Mouse (Mus musculus) midbrain, embryonic 13.5 days (tissue): ENCODE measurements around the gene Gas2. TPM values are rescaled to one million over a fixed set of nuclear protein-coding genes. Genes with fewer than 3 reads are reported as not detected.

Source experiments
- ATAC-seq: fragments of 200-750 bp; cut with Nextera tagmentation; 2 replicates; pipeline ENCODE4 v1.8.0; 2017; ENCODE audit warnings: mild to moderate bottlenecking, moderate TSS enrichment, moderate library complexity
- H3K27ac ChIP-seq: fragments of 300-500 bp; sonication (generic); 2 replicates; pipeline ENCODE4 v1.5.1; 2015; ENCODE audit warnings: inconsistent platforms, mild to moderate bottlenecking, moderate library complexity
- H3K27me3 ChIP-seq: fragments of 300-500 bp; sonication (generic); 2 replicates; pipeline ENCODE4 v1.6.1; 2015; ENCODE audit warnings: mild to moderate bottlenecking, inconsistent platforms
- H3K36me3 ChIP-seq: fragments of 300-500 bp; sonication (generic); 2 replicates; pipeline ENCODE4 v1.6.1; 2015; ENCODE audit warnings: mild to moderate bottlenecking, inconsistent platforms
- H3K4me1 ChIP-seq: fragments of 300-500 bp; sonication (generic); replicated peaks from 2 replicates; pipeline ENCODE4 v1.6.1; 2015; ENCODE audit warnings: inconsistent platforms
- H3K4me2 ChIP-seq: fragments of 300-500 bp; sonication (generic); replicated peaks from 2 replicates; pipeline ENCODE4 v1.6.1; 2015; ENCODE audit warnings: moderate library complexity, mild to moderate bottlenecking, inconsistent platforms
- H3K4me3 ChIP-seq: fragments of 300-500 bp; sonication (generic); replicated peaks from 2 replicates; pipeline ENCODE4 v1.5.1; 2015; ENCODE audit warnings: mild to moderate bottlenecking, inconsistent platforms
- H3K9ac ChIP-seq: fragments of 300-500 bp; sonication (generic); replicated peaks from 2 replicates; pipeline ENCODE4 v1.6.1; 2015; ENCODE audit warnings: mild to moderate bottlenecking, inconsistent platforms
- H3K9me3 ChIP-seq: fragments of 300-500 bp; sonication (generic); 2 replicates; pipeline ENCODE4 v1.6.1; 2016; ENCODE audit warnings: mild to moderate bottlenecking, inconsistent platforms
- WGBS: fragments of 180-500 bp; shearing (Covaris S2); methylation state at CpG from one replicate; pipeline ENCODE4 v1.1.7; 2015; 5-methylcytosine and 5-hydroxymethylcytosine counted together
- polyA plus RNA-seq: library from polyadenylated mRNA; unstranded; fragments of >200 nt; fragmentation: Nextera tagmentation; extraction: Ambion mirVana; gene quantifications from 2 replicates; pipeline ENCODE4 v1.2.1, GENCODE M21; 2015

The Gas2 gene
- polyA plus RNA-seq, 1 experiment from 2014 or later: 16.3 TPM

DNA sequence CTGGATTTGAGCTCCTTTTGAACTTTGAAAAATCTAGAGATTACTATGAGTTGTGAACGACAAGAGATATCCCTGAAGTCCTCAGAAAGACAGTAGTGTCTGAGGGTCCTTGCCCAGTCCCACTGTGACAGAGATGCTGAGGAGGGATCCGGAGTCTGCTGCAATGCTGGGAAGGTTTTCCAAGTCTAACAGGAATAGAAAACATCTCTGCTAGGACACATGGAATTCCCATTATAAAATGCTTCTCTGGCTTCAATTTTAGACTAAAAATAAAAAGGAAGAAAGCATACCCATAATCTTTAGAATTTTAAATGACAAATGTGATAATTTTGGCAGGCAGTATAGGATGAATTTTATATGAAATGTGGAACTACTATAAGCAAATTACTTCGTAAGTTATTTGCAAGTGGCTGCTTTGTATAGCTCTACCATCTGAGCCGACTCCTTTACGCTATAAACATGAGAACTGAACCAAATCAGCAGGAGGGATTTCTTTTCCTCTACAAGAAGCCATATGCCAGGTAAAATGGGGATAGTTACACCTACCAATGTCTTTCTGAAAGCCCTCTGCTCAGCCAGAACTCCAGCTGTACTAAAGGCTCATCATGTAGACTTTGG is 9.8 kb upstream of the Gas2 start:
- Histone ChIP-seq H3K9me3 (no peaks in the 10 kb centered on the region), H3K36me3 (peaks cover 2% of the 10 kb centered on the region; the same call in 1 of the 2 replicates), H3K4me2 (no peak overlapping the region), H3K4me1 (no peaks in the 10 kb centered on the region), H3K4me3 (no peak overlapping the region), H3K27ac (no peak overlapping the region; the same call in 1 of the 2 replicates), H3K9ac (no peak overlapping the region), H3K27me3 (no peaks in the 10 kb centered on the region)
- no peak for ATAC-seq
- 87% methylated on average over 5 of the region's 5 CpGs for WGBS

GRCm38 (mm10) chr7:51862097-51862492 is 280 bp downstream of the Gas2 start, which contains the start of gene Fancf:
Fancf (minus strand) TSS chr7:51862267.
- Histone ChIP-seq H3K36me3 (peaks cover 4% of the 10 kb centered on the region; the same call in 1 of the 2 replicates), H3K9ac (peak within 1 kb of the TSS; percentile 86), H3K4me3 (peak within 1 kb of the TSS; percentile 73), H3K27ac (peak within 1 kb of the TSS; percentile 99), H3K27me3 (no peaks in the 10 kb centered on the region), H3K4me2 (peak within 1 kb of the TSS; percentile 87), H3K9me3 (no peaks in the 10 kb centered on the region), H3K4me1 (peaks cover 45% of the 10 kb centered on the region)
- WGBS: under 1% methylated on average over 43 of the region's 43 CpGs
- peak; percentile 99 for ATAC-seq

- no peak for ATAC-seq
- Histone ChIP-seq H3K9ac (peak overlapping the region; percentile 55), H3K9me3 (no peaks in the 10 kb centered on the region), H3K4me3 (peak overlapping the region; percentile 73), H3K36me3 (peaks cover 4% of the 10 kb centered on the region; the same call in 1 of the 2 replicates), H3K27ac (no peak overlapping the region), H3K4me1 (peaks cover 45% of the 10 kb centered on the region), H3K27me3 (no peaks in the 10 kb centered on the region), H3K4me2 (peak overlapping the region; percentile 87)
- WGBS: 76% methylated on average over 3 of the region's 3 CpGs
These were observed 1.0 kb downstream of the Gas2 start for GRCm38 (mm10) chr7:51862842-51863241.

DNA sequence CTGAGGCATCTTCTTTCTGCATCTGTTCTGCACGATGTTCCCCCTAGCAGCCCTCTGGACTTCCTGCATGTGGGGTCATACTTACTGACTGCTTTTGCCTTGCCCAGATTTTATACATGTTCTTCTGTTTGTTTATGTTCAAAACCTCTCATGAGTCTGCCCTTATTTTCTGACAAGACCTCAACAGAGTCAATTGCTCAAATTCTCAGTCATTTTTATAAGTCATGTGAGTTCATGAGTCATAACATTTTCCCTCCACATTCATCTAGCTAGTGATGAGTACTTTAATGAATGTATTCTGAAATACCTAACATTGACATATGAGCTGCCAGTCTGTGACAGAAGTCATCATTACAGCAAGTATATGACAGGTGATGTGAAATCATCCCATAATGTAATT is 3.5 kb downstream of the Gas2 start:
- Histone ChIP-seq H3K27ac (no peak overlapping the region), H3K27me3 (no peaks in the 10 kb centered on the region), H3K36me3 (no peaks in the 10 kb centered on the region), H3K4me1 (peaks cover 27% of the 10 kb centered on the region), H3K9me3 (no peaks in the 10 kb centered on the region), H3K4me2 (no peak overlapping the region), H3K9ac (no peak overlapping the region), H3K4me3 (no peak overlapping the region)
- no peak for ATAC-seq
- WGBS: 76% methylated on average over 1 of the region's 1 CpGs

DNA sequence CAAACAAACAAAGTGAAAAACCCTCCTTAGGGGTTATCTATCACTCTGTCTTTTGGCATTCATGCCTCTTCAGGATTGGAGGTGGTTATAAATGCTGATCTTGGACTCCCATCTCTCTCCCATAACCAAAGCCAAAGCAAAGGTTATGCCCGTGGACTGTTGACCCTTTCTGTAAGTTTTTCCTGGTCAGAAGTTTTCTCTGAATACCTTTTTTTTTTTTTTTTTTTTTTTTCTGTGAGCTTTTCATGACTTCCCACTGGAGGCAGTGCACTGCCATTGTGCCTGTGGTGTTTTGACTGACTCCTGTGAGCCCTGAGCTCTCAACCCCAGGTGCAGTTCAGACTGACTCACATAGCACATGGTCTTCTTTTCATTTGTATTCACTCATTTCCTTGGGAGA is 6.2 kb downstream of the Gas2 start:
- ATAC-seq: no peak
- 87% methylated on average over 1 of the region's 1 CpGs for WGBS
- no peak overlapping the region for H3K27ac ChIP-seq
- H3K4me1 ChIP-seq: peaks cover 11% of the 10 kb centered on the region
- H3K9ac ChIP-seq: no peak overlapping the region
- H3K9me3 ChIP-seq: no peaks in the 10 kb centered on the region
- no peaks in the 10 kb centered on the region for H3K27me3 ChIP-seq
- no peaks in the 10 kb centered on the region for H3K36me3 ChIP-seq
- H3K4me3 ChIP-seq: no peak overlapping the region
- H3K4me2 ChIP-seq: no peak overlapping the region

DNA sequence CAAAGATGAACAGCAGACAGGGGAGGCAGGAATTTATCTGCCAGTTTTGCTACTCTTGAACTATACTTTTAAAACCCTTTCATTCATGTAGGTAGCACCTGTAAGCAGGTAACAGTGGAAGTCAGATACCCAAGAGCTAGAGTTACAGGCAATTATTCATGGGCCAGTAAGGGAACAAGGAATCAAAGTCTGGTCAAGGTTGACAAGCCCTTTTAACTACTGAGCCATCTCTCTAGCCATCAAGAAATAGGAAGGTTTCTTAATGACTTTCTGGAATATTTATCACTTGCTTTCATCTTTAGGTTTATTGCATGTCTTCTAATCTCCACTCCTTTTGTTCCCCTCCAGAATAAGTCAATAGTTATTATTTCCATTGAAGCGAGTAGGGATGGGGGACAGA is 10.2 kb downstream of the Gas2 start:
- no peak overlapping the region for H3K9ac ChIP-seq
- 78% methylated on average over 1 of the region's 1 CpGs for WGBS
- no peak overlapping the region for H3K4me3 ChIP-seq
- no peaks in the 10 kb centered on the region for H3K27me3 ChIP-seq
- 0 out of 2 replicates have a peak, but pooled peaks cover 3% of the 10 kb centered on the region for H3K4me1 ChIP-seq
- no peaks in the 10 kb centered on the region for H3K9me3 ChIP-seq
- no peak overlapping the region for H3K27ac ChIP-seq
- no peak overlapping the region for H3K4me2 ChIP-seq
- no peaks in the 10 kb centered on the region for H3K36me3 ChIP-seq
- no peak for ATAC-seq

DNA sequence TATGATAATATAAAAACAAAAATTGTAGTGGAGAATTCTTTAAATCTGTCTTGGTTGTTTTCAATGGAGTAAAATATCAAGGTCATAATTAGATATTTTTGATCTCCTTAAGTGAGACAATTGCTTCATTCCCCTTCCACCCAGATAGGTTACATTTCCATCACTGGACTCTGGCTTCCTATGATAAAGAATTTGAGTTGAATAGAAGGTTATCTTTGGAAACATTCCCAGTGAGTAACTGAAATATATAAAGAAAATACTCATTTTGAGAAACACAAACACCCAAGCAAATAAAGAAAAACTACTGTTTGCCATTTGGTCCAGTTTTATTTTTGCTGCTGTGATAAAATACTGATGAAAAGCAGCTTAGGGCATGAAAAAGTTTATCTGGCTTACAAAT is 10.8 kb downstream of the Gas2 start:
- Histone ChIP-seq H3K4me1 (0 out of 2 replicates have a peak, but pooled peaks cover 3% of the 10 kb centered on the region), H3K9ac (no peak overlapping the region), H3K27ac (no peak overlapping the region), H3K9me3 (no peaks in the 10 kb centered on the region), H3K27me3 (no peaks in the 10 kb centered on the region), H3K4me3 (no peak overlapping the region), H3K4me2 (no peak overlapping the region), H3K36me3 (no peaks in the 10 kb centered on the region)
- ATAC-seq: no peak

DNA sequence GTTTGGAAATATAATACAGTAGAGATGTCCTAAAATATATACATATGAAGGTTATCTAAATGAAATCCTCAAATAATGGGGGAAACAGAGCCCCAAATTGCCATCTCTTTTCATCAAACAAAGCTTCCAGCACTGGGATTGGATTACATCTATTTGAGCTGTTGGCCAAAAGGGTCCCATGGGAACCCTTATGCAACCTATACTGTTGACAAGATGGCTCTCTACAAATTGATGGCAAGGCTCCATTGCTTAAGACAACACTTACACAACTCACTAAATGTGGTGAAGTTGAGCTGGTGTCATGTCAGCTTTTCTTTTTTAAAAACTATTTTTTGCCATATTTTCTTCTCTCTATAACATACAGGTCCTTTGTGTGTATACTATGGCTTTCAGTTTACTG is 14.5 kb downstream of the Gas2 start:
- ATAC-seq: no peak
- H3K36me3 ChIP-seq: no peaks in the 10 kb centered on the region

GRCm38 (mm10) chr7:51878730-51879129 is 16.9 kb downstream of the Gas2 start:
- WGBS: 2% methylated on average over 8 of the region's 8 CpGs
- H3K9ac ChIP-seq: peak overlapping the region; percentile 85
- peak overlapping the region; percentile 75 for H3K4me2 ChIP-seq
- peak; percentile 25 for ATAC-seq
- no peaks in the 10 kb centered on the region for H3K9me3 ChIP-seq
- peak overlapping the region; percentile 54 for H3K4me3 ChIP-seq
- H3K36me3 ChIP-seq: no peaks in the 10 kb centered on the region
- H3K4me1 ChIP-seq: peaks cover 18% of the 10 kb centered on the region
- peak overlapping the region; percentile 92 for H3K27ac ChIP-seq
- no peaks in the 10 kb centered on the region for H3K27me3 ChIP-seq

More for the DNA sequence above, 14.5 kb downstream of the Gas2 start:
- peaks cover 18% of the 10 kb centered on the region for H3K4me1 ChIP-seq
- no peak overlapping the region for H3K27ac ChIP-seq
- no peak overlapping the region for H3K4me2 ChIP-seq
- H3K4me3 ChIP-seq: no peak overlapping the region
- H3K9me3 ChIP-seq: no peaks in the 10 kb centered on the region
- no peaks in the 10 kb centered on the region for H3K27me3 ChIP-seq
- no peak overlapping the region for H3K9ac ChIP-seq

DNA sequence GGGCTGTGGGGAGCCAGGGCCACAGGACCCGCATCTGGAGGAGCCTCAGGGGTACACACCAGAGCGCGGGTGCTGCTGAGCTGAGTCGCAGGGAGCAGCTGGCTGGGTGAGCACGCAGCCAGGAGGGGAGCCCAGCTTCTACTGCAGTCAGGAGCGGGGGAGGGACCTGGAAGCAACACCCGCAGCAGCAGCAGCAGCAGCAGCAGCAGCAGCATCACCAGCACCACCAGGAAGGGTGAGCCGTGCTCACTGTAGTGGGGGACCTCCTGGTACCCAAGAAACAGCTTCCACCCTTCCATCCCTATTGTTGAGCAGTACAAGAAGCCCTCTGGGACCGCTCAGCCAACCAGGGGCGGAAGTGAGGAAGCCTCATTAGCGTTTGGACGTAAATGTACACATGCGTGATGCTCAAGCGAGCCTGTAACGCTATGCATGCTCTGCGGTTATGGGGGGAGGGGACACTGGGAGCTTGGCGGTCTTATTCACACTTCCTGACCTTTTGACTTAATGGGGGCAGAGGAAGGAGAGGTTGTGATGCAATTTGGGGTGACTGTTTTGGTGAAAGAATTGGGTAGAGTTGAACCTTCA is 17.4 kb downstream of the Gas2 start:
- peak overlapping the region; percentile 75 for H3K4me2 ChIP-seq
- peak overlapping the region; percentile 92 for H3K27ac ChIP-seq
- peak; percentile 97 for ATAC-seq
- no peaks in the 10 kb centered on the region for H3K9me3 ChIP-seq
- H3K4me1 ChIP-seq: peaks cover 18% of the 10 kb centered on the region
- H3K4me3 ChIP-seq: peak overlapping the region; percentile 54
- H3K27me3 ChIP-seq: no peaks in the 10 kb centered on the region
- H3K9ac ChIP-seq: peak overlapping the region; percentile 85
- no peaks in the 10 kb centered on the region for H3K36me3 ChIP-seq
- WGBS: under 1% methylated on average over 17 of the region's 17 CpGs

DNA sequence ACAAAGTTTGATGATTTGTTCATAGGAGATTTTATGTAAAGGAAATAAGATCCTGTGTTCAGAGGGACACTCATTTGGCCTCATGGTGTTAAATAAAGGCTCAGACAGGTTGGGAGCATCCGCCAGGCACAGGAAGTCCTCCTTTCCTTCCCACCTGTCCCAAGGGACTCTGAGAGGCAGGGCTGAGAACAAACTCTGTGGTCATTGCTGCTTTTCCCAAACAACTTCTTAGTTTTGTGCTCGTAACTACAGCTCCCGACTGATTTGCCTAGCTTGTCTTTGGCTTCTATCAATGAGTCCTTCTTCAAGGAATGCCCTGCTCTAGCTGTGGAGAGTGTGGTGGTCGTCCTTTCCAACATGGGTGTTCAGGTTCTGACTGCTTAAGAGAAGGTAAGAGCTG is 18.3 kb downstream of the Gas2 start:
- peaks cover 18% of the 10 kb centered on the region for H3K4me1 ChIP-seq
- no peak overlapping the region for H3K4me2 ChIP-seq
- H3K9ac ChIP-seq: no peak overlapping the region
- ATAC-seq: no peak
- no peaks in the 10 kb centered on the region for H3K9me3 ChIP-seq
- H3K36me3 ChIP-seq: no peaks in the 10 kb centered on the region
- 85% methylated on average over 4 of the region's 4 CpGs for WGBS
- H3K27ac ChIP-seq: no peak overlapping the region
- H3K4me3 ChIP-seq: no peak overlapping the region
- H3K27me3 ChIP-seq: no peaks in the 10 kb centered on the region

DNA sequence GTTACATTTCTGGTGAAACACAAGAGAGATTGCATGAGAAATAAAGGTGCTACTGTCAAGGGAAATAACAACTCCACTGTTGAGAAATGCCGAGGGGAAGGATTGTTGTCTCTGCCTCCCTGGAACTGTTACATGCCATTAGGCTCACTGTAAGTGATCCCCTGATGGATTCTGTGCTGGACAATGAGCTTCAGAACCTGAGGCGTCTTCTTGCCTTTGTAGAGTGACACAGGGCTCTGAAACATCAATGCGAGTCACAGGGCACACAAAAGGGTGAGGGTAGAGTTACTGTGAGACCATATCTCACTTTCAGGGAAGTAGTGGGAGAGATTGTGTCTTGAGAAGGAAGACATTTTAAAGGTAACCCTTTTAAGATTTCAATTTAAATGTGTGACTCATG is 23.5 kb downstream of the Gas2 start:
- no peak overlapping the region for H3K9ac ChIP-seq
- H3K27ac ChIP-seq: no peak overlapping the region
- H3K4me2 ChIP-seq: no peak overlapping the region
- no peak overlapping the region for H3K4me3 ChIP-seq
- H3K4me1 ChIP-seq: no peaks in the 10 kb centered on the region
- no peaks in the 10 kb centered on the region for H3K27me3 ChIP-seq
- no peaks in the 10 kb centered on the region for H3K9me3 ChIP-seq
- 65% methylated on average over 3 of the region's 3 CpGs for WGBS
- no peaks in the 10 kb centered on the region for H3K36me3 ChIP-seq
- ATAC-seq: no peak
